Mouse (Mus musculus): ENCODE measurements around the gene Peak1.

GRCm38 (mm10) chr9:56217386-56217785 lies 200.5 kb downstream of the Peak1 start:
- TF ChIP-seq CTCF (IDR thresholded peaks at IDR 0.05; ENCODE audit: low read depth) (no peak), EP300 (IDR thresholded peaks at IDR 0.05; ENCODE audit: low read depth) (no peak)

All from liver, postnatal 0 days (tissue).